Mouse (Mus musculus): ENCODE results near the gene Eif2ak4. TPM values are rescaled to one million over a fixed set of nuclear protein-coding genes. Genes with fewer than 3 reads are reported as not detected.

Eif2ak4 gene
- polyA plus RNA-seq, 1 experiment from 2014 or later, result 10.2 TPM

- ATAC-seq (ENCODE audit: low read depth), result no peak
- 40% methylated on average over 8 of the region's 8 CpGs for WGBS
- H3K27ac ChIP-seq (ENCODE audit: low read length), result peak overlapping the region; percentile 81
- H3K4me1 ChIP-seq (replicated peaks; ENCODE audit: control insufficient read depth, insufficient read depth, low read length), result peaks cover 24% of the 10 kb centered on the region
- H3K9ac ChIP-seq (ENCODE audit: low read length), result peak overlapping the region; percentile 58
- no peaks in the 10 kb centered on the region for H3K27me3 ChIP-seq (ENCODE audit: control insufficient read depth, insufficient read depth, low read depth, low read length)
- H3K36me3 ChIP-seq (ENCODE audit: control insufficient read depth, insufficient read depth, low read length), result no peaks in the 10 kb centered on the region
- H3K4me3 ChIP-seq (ENCODE audit: low read length), result no peak overlapping the region
- H3K9me3 ChIP-seq (ENCODE audit: control insufficient read depth, low read length), result no peaks in the 10 kb centered on the region
- H3K4me2 ChIP-seq (ENCODE audit: low read depth, low read length), result peak overlapping the region; percentile 9; the same call in 1 of the 2 replicates
These were observed 121.4 kb downstream of the Eif2ak4 start for GRCm38 (mm10) chr2:118509688-118510446.

GRCm38 (mm10) chr2:118510447-118511310, 122.3 kb downstream of the Eif2ak4 start:
- ATAC-seq (ENCODE audit: low read depth), result peak; percentile 88
- peaks cover 24% of the 10 kb centered on the region for H3K4me1 ChIP-seq (replicated peaks; ENCODE audit: control insufficient read depth, insufficient read depth, low read length)
- H3K9ac ChIP-seq (ENCODE audit: low read length), result peak overlapping the region; percentile 58
- no peaks in the 10 kb centered on the region for H3K36me3 ChIP-seq (ENCODE audit: control insufficient read depth, insufficient read depth, low read length)
- peak overlapping the region; percentile 81 for H3K27ac ChIP-seq (ENCODE audit: low read length)
- no peak overlapping the region for H3K4me3 ChIP-seq (ENCODE audit: low read length)
- H3K27me3 ChIP-seq (ENCODE audit: control insufficient read depth, insufficient read depth, low read depth, low read length), result no peaks in the 10 kb centered on the region
- no peaks in the 10 kb centered on the region for H3K9me3 ChIP-seq (ENCODE audit: control insufficient read depth, low read length)
- H3K4me2 ChIP-seq (ENCODE audit: low read depth, low read length), result peak overlapping the region; percentile 9; the same call in 1 of the 2 replicates
- WGBS, result 39% methylated on average over 28 of the region's 29 CpGs

GRCm38 (mm10) chr2:118511779-118512417, 123.5 kb downstream of the Eif2ak4 start:
- Histone ChIP-seq H3K27me3 (ENCODE audit: control insufficient read depth, insufficient read depth, low read depth, low read length) (no peaks in the 10 kb centered on the region), H3K36me3 (ENCODE audit: control insufficient read depth, insufficient read depth, low read length) (no peaks in the 10 kb centered on the region), H3K4me1 (replicated peaks; ENCODE audit: control insufficient read depth, insufficient read depth, low read length) (peaks cover 24% of the 10 kb centered on the region), H3K9me3 (ENCODE audit: control insufficient read depth, low read length) (no peaks in the 10 kb centered on the region), H3K4me2 (ENCODE audit: low read depth, low read length) (no peak overlapping the region), H3K27ac (ENCODE audit: low read length) (peak overlapping the region; percentile 53), H3K9ac (ENCODE audit: low read length) (no peak overlapping the region), H3K4me3 (ENCODE audit: low read length) (no peak overlapping the region)
- 46% methylated on average over 11 of the region's 11 CpGs for WGBS
- no peak for ATAC-seq (ENCODE audit: low read depth)

- ATAC-seq (ENCODE audit: low read depth), result no peak
- Histone ChIP-seq H3K27ac (ENCODE audit: low read length) (peak overlapping the region; percentile 53; the same call in 1 of the 2 replicates), H3K9ac (ENCODE audit: low read length) (no peak overlapping the region), H3K4me2 (ENCODE audit: low read depth, low read length) (no peak overlapping the region), H3K4me3 (ENCODE audit: low read length) (no peak overlapping the region), H3K4me1 (replicated peaks; ENCODE audit: control insufficient read depth, insufficient read depth, low read length) (peaks cover 24% of the 10 kb centered on the region), H3K36me3 (ENCODE audit: control insufficient read depth, insufficient read depth, low read length) (no peaks in the 10 kb centered on the region), H3K9me3 (ENCODE audit: control insufficient read depth, low read length) (no peaks in the 10 kb centered on the region), H3K27me3 (ENCODE audit: control insufficient read depth, insufficient read depth, low read depth, low read length) (no peaks in the 10 kb centered on the region)
- WGBS, result 67% methylated on average over 16 of the region's 16 CpGs
These were observed 124.3 kb downstream of the Eif2ak4 start for GRCm38 (mm10) chr2:118512418-118513377.

GRCm38 (mm10) chr2:118520042-118520933, 131.9 kb downstream of the Eif2ak4 start:
- 27% methylated on average over 9 of the region's 9 CpGs for WGBS
- Histone ChIP-seq H3K4me3 (ENCODE audit: low read length) (no peak overlapping the region), H3K4me2 (ENCODE audit: low read depth, low read length) (peak overlapping the region; percentile 36; the same call in 1 of the 2 replicates), H3K9ac (ENCODE audit: low read length) (peak overlapping the region; percentile 42), H3K4me1 (replicated peaks; ENCODE audit: control insufficient read depth, insufficient read depth, low read length) (peaks cover 32% of the 10 kb centered on the region), H3K36me3 (ENCODE audit: control insufficient read depth, insufficient read depth, low read length) (no peaks in the 10 kb centered on the region), H3K27ac (ENCODE audit: low read length) (peak overlapping the region; percentile 84), H3K27me3 (ENCODE audit: control insufficient read depth, insufficient read depth, low read depth, low read length) (no peaks in the 10 kb centered on the region), H3K9me3 (ENCODE audit: control insufficient read depth, low read length) (no peaks in the 10 kb centered on the region)
- ATAC-seq (ENCODE audit: low read depth), result peak; percentile 90

- ATAC-seq (ENCODE audit: low read depth), result peak; percentile 77
- H3K4me1 ChIP-seq (replicated peaks; ENCODE audit: control insufficient read depth, insufficient read depth, low read length), result peaks cover 32% of the 10 kb centered on the region
- no peak overlapping the region for H3K4me3 ChIP-seq (ENCODE audit: low read length)
- no peaks in the 10 kb centered on the region for H3K27me3 ChIP-seq (ENCODE audit: control insufficient read depth, insufficient read depth, low read depth, low read length)
- H3K36me3 ChIP-seq (ENCODE audit: control insufficient read depth, insufficient read depth, low read length), result no peaks in the 10 kb centered on the region
- peak overlapping the region; percentile 39; the same call in 1 of the 2 replicates for H3K9ac ChIP-seq (ENCODE audit: low read length)
- H3K4me2 ChIP-seq (ENCODE audit: low read depth, low read length), result no peak overlapping the region
- 0% methylated on average over 2 of the region's 2 CpGs for WGBS
- H3K27ac ChIP-seq (ENCODE audit: low read length), result peak overlapping the region; percentile 79
- no peaks in the 10 kb centered on the region for H3K9me3 ChIP-seq (ENCODE audit: control insufficient read depth, low read length)
These were observed 133.8 kb downstream of the Eif2ak4 start for GRCm38 (mm10) chr2:118522265-118522664.

GRCm38 (mm10) chr2:118523163-118523730, 134.8 kb downstream of the Eif2ak4 start:
- H3K27me3 ChIP-seq (ENCODE audit: control insufficient read depth, insufficient read depth, low read depth, low read length), result no peaks in the 10 kb centered on the region
- no peak for ATAC-seq (ENCODE audit: low read depth)
- peak overlapping the region; percentile 44 for H3K27ac ChIP-seq (ENCODE audit: low read length)
- H3K4me3 ChIP-seq (ENCODE audit: low read length), result no peak overlapping the region
- no peaks in the 10 kb centered on the region for H3K9me3 ChIP-seq (ENCODE audit: control insufficient read depth, low read length)
- H3K36me3 ChIP-seq (ENCODE audit: control insufficient read depth, insufficient read depth, low read length), result no peaks in the 10 kb centered on the region
- H3K4me1 ChIP-seq (replicated peaks; ENCODE audit: control insufficient read depth, insufficient read depth, low read length), result peaks cover 32% of the 10 kb centered on the region
- H3K9ac ChIP-seq (ENCODE audit: low read length), result no peak overlapping the region
- no peak overlapping the region for H3K4me2 ChIP-seq (ENCODE audit: low read depth, low read length)
- 40% methylated on average over 5 of the region's 5 CpGs for WGBS
